ENCODE assay signal across 17 mouse cellular contexts in the genomic region with DNA sequence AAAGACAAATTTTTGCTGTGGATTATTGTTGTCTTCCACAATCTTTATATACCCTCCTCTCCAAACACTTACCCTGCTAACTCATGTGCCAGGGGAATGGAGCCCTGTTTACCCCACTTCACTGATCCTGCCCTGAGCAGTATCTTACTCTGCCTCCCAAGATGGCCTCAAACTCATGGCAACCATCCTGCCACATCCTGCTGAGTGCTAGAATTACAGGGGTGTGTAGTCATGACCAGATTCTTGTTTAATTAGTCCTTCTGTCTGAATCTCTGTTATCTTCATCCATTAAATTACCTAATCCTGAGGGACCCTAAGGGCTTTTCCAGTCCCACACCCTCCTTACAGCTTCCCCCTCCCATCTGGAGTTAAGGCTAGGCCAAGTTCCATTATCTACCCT.
"Had no signal": no experiment of that assay in that cellular context is flagged by ENCODE, and none has a peak within 500 bp of the region (broad histone marks: within the 10 kb centered on the region; RNA-seq: fewer than 3 reads in every experiment).

No protein-coding gene starts in this region.

- DNase-seq: gastrocnemius, adult 2 months; gastrocnemius, postnatal 10 days; gastrocnemius, postnatal 25 days; heart, adult 18-20 months; heart, postnatal 14 days; heart, postnatal 36 days; kidney, adult 11 months; kidney, adult 2 months; kidney, adult 9 months; kidney, postnatal 14 days; kidney, postnatal 36 days; layer of hippocampus, adult 9-11 months; layer of hippocampus, postnatal 36 days; left cerebral cortex, postnatal 4 days had no signal

- ATAC-seq: hindbrain, embryonic 16.5 days; intestine, embryonic 16.5 days; liver, embryonic 12.5 days had no signal
